Mouse (Mus musculus): ENCODE results near the gene Itgav.
"Not testable (repeated sequence)": the region's sequence is repeated elsewhere in the genome, so short reads cannot be mapped to it uniquely, and the experiment has no call there.

Itgav gene

DNA sequence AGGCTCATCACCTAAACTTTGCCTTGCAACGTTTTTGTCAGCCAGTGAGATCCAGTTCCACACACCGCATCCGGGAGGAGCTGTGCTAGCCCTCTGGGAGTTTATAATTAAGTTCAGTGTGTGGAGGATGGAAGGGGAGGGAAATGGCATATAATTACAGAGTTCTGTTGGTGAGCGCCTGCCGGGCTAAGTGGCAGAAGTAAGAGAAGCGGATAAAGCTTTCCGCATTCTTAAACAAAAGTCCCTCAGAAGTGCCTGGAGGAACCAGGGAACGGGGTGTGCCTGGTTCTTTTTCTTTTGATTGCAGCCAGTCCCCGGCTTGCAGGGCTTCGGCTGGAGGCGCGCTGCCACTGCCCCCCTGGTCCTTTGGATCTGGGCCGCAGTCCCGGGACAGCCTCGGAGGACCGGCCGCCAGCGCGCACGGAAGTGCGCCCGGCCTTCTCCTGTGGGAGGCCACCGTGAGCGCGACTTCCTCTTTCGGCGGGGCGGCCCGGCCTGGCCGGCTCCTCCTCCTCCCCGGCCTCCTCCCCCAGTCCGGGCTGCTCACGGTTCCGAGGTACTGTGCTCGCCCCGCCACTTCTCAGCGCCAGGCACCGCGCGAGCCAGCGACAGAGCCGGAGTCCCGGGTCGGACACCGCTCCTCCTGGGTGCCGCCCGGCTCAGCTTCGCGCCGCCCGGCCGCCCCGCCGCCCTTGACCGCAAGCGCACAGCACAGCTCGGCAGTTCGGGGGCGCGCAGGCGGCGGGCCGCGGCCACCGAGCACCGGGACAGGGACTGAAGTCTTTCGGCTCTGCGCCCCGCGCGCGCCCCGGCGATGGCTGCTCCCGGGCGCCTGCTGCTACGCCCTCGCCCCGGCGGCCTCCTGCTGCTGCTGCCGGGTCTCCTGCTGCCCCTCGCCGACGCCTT, at the start of gene Itgav:
TSS of gene Itgav (plus strand) at position 477 of the 906 bp plus-strand sequence.
- DNase-seq = peak; percentile 84

DNA sequence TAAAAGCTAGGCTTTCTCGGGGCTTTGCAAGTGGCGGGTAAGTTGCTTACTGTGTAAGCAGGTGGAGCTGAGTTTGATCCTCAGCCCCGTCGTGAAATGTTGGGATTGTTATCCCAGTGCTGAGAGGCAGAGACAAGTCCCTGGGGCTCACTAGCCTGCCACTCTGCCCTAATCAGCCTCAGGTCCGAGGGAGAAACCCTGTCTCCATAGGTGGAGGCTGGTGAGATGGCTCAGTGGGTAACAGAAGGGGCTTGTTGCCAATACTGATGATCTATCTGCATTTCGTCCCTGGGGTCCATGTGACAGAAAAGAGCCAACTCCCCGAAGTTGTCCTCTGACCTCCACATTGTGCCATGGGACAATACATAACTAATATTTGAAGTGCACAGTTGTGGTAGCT, 49.8 kb upstream of the Itgav start:
- no peak for DNase-seq

DNA sequence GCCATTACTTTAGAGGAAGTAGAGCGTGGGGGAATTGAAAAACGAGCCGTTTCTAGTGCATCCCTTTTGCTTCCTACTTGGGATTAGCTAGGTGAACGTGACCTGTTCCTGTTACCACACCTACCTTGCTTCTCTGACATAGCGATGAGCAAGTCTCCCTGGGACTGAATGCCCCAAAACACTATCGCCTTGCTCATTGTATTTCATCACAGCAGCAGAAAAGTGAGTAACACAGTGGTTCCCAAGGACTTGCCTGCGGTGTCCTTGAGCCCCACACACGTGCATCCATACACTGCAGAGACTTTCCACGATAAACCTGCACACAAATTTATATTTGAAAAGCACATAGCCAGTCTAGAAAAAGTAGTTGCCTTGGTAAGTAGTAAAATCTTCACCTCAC, 49.3 kb upstream of the Itgav start:
- DNase-seq = no peak

DNA sequence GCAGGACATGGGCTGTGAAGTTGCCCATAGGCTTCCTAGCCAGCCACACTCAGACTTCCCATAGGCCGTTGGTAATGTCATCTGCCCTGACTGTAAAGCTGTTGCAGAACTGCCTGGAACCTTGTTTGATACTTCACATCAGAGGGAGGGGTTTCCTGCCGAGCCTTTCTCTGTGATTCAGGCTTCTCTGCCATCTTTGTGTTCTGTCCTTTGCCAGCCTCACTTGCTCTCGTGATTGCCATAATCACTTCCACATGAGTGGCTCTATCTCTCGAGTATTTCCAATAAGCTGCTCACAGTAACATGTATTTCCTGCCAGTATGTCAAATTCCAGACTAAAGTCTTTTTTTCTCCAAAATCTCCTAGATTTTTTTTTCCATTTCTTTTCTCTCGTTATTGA, 48.5 kb upstream of the Itgav start:
- peak; percentile 22 for DNase-seq

DNA sequence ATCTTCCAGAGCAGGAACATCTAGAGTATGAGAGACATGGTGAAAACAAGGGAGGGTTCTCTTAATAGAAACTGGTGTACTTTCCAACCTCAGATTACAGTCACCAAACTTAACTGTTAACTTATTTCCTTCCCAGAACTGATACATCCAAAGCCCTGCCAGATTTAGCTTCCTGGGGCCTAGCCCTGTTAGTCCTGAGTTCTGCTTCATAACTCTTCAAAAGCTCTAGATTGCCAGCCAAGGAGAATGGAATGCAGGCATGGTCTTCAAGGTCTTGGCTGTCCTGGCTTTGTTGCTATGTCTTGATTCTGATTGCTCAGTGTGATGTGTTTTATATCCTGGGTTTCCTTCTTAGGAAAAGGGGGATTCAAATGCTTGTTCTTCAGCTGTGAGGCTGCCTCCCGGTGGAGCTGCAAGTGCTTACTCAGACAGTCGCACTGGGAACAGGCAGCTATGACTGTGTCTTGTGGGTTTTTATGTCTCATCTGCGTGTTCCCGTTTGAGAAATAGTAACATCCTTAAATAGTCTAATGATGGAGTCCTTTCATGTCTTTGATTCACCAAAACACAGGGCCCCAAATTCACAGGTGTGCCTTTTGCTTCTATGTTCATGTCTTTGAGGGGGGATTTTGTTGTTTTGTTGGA, 47.8 kb upstream of the Itgav start:
- DNase-seq = no peak

DNA sequence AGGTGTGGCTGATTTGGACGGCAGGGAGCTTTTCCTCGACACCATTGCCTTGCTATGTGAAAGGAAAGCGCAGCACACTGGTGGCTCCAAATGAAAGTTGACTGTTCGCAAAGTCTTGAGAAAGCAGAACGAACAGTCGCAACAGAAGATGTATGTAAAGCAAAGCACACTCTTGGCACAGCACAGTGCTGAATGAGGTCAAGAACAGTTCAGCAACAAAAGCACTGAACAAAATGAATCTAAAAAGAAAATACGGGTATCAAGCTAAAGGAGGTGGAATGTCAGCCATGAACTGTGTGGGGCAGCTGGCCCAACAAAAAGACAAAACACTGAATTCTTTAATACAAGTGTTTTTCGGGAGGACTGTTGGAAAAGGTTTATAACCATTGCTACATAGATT, 42.9 kb upstream of the Itgav start:
- DNase-seq = no peak

DNA sequence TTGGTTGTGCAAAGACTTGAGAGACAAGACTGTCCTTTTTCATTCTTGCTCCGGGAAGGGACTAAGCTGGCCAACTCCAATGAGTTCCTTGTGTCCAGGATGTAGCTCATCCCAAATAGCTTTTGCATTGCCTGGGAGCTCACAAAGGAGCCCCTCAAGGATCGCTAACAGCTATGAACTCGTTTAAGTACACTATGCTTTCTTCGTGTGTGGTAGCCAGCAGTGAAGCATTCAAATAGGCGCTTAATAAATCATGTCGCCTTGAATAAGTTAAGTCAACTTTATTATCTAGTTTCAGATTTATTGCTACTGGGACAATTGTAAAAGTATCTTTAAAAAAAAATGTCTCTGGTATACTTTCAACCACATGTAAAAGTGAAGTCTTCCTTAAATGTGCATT, 42.4 kb upstream of the Itgav start:
- DNase-seq = no peak

DNA sequence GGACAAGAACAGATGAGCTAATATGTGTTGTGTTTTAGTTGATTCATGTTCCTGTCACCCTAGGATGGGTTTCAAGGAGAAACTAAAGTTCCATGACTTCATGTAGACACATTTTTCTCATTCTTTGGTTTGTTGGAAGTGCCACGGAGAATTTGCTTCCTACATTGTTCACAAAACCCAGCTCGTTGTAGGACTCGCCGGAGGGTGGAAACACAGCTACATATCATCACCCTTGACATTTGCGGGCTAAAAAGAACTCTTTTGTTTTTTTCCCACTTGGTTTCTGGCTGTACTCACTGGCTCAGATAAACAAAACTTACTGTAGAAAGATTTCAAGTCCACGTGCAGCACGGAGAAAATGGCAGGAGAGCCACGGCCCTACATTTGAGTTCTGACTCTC, 41.9 kb upstream of the Itgav start:
- DNase-seq = no peak

DNA sequence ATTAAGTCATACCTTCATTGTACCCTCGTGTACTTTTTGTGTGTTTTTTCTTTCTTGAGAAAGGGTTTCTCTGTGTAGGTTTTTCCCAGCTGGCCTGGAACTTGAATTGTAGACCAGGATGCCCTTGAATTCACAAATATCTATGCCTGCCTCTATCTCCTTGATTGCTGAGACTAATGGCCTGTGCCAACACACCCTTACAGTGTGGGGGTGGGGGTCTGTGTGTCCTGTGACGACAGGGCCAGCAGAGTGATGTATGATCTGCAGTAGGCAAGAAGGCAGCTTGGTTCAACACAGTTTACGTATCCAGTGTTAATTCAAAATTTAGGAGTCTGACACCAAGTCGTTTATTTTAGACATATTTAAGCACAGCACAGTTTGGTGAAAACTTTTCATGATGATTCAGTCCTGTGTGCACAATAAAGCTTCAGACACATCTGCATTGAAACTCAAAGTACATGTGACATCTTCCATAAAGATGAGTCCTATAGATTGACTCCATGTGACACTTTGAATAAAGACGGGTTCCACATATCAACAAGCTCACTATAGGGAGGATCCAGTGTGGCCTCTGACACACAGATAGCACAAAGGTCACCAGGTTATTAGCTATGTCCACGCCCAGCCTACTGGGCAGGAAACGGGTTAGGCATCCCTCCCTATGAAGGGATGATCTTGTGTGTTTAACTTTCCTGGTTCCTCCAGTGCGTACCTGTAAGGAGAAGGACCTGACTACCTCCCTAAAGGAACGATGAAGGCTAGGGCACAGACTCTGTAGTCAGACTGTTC, 40.3 kb upstream of the Itgav start:
- no peak for DNase-seq

DNA sequence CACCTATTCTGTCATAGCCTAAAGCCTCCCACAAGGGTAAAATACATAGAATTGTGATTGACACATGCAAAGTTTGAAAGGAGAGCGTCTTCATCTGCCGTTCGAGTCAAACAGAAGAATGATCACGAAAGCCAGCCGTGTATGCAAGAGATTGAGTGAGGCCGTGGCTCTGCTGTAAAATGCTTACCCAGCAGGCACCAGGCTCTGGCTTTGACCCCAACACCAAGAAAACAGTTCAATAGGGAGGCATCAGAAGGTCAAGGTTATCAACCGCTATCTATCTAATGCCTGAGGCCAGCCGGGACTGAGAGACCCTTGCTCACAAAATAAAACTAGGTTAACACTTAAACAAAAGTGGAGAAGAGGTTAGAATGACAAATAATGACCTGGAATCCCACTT, 39.5 kb upstream of the Itgav start:
- no peak for DNase-seq

DNA sequence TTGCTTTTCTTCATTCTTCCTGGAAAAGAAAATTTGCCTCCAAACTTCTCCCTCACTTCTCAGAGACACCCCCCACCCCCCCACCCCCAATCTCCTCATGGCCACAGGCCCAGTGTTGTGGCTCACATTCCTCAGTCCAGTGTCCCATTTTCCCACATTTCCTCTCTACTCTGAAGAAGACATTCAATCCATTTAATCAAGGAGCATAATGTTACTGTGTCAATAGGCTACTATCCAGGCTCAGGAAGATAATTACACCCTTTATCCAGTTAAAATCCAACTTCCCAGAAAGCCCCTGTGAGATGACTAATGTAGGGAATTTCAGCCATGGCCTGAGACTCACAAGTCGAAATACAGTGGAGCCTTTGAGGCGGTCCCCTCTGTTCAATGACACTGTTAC, 33.8 kb upstream of the Itgav start:
- no peak for DNase-seq

DNA sequence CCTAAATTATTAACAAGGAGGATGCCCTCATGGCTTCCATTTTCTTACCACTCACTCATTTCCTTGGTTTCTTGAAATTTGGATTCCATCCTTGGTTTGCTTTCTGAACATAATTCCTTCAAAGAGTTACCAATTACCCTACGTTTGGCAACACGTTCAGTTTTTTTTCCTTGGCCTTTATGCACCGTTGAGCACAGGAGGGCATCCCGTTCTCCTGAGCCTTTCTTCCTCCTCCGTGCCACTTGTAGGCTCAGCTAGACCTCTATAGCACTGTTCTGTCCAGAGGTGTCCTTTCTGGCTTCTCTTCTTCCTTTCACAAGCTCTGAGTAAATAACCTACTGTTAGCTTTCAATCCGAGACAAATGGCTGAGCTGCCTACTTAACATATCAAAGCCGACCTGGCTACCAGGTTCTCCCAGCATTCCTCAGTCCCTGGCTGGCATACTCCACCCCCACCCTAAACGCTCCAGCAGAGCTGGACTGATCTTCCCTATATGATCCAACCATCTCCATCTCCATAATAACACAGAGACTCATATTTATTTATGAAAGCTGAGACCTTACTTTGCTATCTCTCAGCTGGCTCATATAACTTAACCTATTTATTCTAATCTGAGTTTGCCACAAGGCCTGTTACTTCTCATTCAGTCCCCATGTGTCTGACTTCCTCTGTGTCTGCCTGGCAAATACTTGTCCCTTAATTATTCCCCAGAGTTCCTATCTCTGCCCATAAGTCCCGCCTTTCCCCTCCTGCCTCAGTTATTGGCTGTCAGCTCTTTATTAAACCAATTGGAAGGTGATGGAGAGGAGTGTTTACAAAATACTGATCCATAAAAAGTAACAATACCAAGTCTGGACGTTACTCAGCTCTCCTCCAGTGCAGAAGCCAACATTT, 31.3 kb upstream of the Itgav start:
- no peak for DNase-seq

DNA sequence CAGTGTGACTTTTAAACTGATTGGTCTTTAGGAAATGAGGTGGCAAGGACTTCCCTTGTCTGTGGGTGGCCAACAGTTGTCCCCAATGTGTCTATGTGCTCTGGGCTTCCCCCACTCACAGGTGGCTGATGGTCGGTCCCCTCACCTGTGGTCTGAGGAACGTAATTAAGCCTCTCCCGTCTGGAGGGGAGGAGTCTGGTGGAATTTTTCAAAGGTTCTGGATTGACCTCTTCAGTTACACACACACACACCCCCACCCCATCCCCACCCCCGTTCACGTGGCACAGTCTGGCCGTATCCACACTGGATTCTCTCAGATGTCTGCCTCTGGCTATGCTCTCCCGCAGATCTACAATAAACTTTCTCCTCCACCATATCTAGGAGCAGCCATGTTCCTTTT, 30.1 kb upstream of the Itgav start:
- DNase-seq = no peak

DNA sequence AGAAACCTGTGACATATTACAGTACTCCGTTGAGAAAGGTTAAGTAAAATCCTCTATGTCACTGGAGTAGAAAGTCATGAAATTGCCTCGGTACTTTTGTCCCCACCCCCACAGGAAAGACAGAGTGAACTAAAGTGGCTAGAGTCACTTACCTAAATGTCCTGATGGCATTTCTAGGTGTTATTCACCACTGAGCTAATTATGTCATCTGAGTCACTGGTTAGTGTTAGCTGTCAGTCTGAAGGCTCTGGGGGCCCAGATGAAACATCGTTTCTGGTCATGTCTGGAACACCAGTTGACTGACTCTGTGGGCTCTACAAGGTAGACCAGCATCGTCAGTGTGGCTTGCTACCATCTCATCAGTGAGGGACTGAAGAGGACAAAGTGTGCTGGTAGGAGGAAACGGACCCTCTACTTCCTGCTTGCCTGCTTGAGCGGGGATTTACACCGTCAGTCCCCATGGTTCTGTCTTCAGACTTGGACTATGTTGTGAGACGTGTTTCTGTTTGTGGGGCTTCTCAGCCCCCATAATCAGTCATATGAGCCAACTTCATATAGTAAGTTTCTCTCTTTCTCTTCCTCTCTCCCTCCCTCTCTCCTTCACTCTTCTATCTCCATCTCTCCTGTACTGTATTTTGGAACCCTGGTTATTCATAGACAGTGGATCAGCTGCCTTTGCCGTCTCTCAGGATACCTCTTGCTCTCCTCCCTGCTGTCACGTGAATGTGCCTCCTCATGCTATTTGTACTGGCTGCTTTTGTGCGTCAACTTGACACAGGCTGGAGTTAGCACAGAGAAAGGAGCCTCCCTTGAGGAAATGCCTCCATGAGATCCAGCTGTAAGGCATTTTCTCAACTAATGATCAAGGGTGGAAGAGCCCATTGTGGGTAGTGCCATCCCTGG, 28.6 kb upstream of the Itgav start:
- DNase-seq = no peak

DNA sequence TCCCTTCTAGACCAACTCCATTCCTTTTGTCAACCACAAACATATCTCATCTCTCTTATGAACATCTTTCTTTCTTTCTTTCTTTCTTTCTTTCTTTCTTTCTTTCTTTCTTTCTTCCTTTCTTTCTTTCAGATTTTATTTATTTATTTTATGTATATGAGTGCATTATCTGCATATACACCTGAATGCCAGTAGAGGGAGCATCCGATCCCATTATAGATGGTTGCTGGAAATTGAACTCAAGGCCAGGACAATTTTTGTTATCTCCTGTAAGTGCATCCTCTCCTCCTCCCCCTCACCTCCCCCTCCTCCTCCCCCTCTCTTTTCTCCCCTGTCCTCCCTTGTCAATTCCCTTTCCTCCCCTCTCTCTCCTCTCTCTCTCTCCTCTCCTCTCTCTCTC, 25.7 kb upstream of the Itgav start:
- no peak for DNase-seq

DNA sequence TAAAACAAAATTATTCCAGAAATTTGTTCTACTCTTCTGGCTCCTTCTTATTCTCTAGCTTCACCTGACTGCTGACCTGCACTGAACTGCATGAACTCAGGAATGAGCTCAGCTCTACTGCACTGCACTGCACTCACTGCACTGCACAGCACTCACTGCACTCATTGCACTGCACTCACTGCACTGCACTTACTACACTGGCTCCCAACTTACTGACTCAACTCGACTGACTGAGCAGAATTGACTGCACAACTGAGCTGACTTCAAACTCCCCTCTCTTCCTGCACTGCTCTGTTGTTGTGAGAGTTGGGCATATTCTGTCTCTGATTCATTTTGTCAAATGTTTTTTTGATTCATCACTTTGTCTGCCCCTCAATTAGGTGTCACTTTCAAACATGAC, 24.9 kb upstream of the Itgav start:
- DNase-seq = no peak

DNA sequence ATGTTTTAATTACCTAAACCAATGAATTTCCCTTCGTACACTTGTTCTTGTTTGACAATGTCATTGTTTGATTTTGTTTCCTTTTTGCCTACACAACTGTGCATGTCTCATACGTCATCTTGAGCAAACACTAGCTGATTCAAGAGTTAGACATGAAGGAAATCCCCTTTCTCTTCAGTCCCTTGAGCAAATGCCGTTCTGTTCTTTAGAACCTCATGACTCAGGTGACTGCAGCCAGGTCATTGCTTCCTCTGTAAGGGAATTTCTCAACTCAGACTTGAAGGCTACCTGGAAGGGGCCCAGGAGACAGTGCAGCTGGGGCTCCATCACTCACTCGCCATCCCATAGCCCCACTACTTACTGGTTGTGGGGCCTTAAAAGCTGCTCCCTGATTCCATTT, 23.5 kb upstream of the Itgav start:
- no peak for DNase-seq

DNA sequence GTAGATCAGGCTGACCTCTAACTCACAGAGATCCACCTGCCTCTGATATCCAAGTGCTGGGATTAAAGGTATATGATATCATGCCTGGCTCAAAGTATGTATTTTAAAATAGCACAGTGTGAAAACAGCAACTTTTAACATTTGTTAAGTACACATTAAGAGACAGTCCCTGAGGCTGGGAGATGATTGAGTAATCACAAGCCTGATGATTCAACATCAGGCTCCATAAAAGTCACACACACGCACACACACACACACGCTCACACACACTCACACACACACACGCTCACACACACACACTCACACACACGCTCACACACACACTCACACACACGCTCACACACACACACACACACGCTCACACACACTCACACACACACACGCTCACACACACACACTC, 21.8 kb upstream of the Itgav start:
- no peak for DNase-seq

DNA sequence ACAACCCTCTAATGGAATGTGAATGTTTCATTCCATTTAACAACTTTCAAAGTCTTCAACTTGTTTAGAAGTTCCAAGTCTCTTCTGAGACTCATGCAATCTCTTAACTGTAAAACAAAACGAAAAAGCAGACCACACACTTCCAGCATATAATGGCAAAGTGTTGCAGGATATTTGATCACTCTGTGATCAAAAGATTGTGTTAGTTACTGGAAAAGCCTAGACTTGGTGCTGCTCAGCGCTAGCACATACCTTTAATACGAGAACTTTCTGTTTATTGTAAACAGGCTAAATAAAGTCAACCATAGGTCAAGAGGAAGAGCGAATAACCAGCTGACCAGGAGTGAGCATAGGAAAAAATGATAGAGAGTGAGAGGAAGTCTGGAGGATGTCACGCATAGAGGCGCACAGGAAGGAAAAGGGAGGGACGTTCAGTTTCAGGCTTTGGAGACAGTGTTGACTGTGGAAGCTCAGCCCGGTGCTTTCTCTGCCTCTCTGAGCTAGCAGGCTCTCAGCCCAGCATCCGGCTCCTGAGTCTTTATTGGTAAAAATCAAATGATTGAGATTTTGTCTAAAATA, 18.5 kb upstream of the Itgav start:
- no peak for DNase-seq

DNA sequence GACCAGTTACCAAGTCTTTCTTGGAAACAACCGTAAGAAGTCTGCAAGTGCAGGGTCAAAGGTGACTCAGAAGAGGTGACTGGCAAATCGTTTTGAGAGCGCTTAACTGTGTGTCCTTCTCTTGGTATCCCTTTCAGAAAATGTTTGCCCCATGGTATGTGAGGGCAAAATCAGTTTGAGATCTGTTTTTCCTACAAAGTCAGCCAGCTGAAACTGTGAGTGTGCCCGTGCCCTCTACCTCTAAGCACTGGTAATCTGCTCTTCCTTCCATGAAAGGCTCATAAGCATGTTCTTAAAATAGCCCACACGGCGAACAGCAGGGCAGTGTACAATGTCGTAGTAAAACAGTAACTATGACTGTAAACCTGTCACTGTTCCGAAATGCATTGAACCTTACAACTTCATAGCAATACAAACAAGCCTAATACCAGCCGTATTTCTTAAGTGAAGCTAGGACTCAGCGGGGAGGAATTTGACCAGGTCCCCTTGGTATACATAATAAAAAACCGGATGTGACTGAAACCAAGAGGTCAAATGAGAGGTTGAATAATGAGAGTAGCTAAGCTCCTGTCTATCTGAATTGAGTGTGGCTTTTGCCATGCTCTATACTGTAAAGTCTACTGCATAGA, 14.2 kb upstream of the Itgav start:
- DNase-seq = no peak

DNA sequence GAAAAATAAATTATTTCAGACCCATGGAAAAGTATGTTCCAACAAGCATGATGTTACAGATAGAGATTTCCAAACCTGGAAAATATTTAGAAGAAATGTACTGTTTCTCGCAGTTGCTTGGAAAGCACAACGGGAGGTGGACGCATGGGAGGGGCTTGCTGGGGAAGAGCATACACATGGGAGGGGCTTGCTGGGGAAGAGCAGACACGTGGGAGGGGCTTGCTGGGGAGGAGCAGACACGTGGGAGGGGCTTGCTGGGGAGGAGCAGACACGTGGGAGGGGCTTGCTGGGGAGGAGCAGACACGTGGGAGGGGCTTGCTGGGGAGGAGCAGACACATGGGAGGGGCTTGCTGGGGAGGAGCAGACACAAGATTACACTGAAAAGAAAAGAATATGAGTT, 10.9 kb upstream of the Itgav start:
- DNase-seq = not testable (repeated sequence)
